Mouse (Mus musculus) small intestine, adult 2 months (tissue): ENCODE measurements around the gene Kmt5a.

Experiments
- CTCF ChIP-seq: fragments of 200-500 bp; IDR thresholded peaks from 2 replicates; pipeline ENCODE4 v1.5.1; 2012; ENCODE audit warnings: low read depth, mild to moderate bottlenecking, control low read depth, inconsistent platforms, low read length, moderate library complexity, mixed read lengths; ENCODE audit not compliant: insufficient replicate concordance, insufficient read length; ENCODE audit errors: extremely low read depth
- POLR2A ChIP-seq: fragments of 200-500 bp; IDR thresholded peaks from 2 replicates; pipeline ENCODE4 v1.6.1; 2012; ENCODE audit warnings: low read depth, mild to moderate bottlenecking, control low read depth, inconsistent platforms, low read length, moderate library complexity

GRCm38 (mm10) chr5:124491732-124492131 lies 52.0 kb downstream of the Kmt5a start:
- no peak for TF ChIP-seq POLR2A
- no peak for TF ChIP-seq CTCF
